Mouse (Mus musculus): ENCODE results near the gene Gata1.
A peak's percentile ranks its signal among the peaks of the same experiment; 100 is the strongest.
"Not testable (repeated sequence)": the region's sequence is repeated elsewhere in the genome, so short reads cannot be mapped to it uniquely, and the experiment has no call there.

The Gata1 gene

GRCm38 (mm10) chrX:7966161-7966560 is 11.7 kb downstream of the Gata1 start:
- no peak for DNase-seq (ENCODE audit: low read depth, low spot score)

DNA sequence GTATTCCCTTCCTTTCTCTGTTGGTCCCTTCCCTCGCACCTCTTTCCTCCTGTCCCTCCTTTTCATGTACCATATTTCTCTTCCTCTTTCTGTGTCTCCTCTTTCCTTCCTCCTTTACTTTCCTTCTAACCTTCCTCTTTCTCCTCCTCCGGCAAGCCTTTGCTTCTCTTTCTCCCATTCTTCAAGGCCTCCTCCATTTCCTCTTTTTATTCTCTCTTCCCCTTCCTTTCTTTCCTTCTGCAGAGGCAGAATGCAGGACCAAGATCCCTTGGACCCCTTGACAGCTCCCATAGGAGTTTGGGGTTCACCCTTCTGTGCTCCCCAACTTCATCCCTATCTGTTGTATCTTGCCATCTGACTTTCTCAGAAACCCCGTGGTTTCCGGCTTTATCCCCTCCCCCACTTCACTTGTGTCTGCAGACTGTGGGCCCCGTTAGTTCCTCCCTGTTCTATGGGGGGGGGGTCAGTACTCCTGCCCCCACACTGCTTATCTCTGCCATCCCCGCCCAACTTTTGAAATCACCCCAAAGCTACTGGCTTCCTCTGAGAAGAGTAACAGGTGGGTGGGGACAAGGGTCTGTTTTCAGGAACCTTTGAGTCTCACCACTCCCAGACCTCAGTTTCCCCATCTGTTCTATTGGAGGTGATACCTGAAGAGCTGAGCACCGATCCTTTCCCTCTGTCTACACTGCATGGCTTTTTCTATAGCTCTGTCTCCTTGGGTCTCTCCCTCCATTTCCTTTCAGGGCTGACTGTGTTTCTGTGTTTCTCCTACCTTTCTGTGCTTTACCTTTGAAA is 13.8 kb downstream of the Gata1 start:
- no peak for DNase-seq (ENCODE audit: low read depth, low spot score)

- no peak for DNase-seq (ENCODE audit: low read depth, low spot score)
Measured at GRCm38 (mm10) chrX:7958868-7959267, 19.0 kb downstream of the Gata1 start.

GRCm38 (mm10) chrX:7950091-7950490 is 27.8 kb downstream of the Gata1 start:
- DNase-seq (ENCODE audit: low read depth, low spot score): no peak

DNA sequence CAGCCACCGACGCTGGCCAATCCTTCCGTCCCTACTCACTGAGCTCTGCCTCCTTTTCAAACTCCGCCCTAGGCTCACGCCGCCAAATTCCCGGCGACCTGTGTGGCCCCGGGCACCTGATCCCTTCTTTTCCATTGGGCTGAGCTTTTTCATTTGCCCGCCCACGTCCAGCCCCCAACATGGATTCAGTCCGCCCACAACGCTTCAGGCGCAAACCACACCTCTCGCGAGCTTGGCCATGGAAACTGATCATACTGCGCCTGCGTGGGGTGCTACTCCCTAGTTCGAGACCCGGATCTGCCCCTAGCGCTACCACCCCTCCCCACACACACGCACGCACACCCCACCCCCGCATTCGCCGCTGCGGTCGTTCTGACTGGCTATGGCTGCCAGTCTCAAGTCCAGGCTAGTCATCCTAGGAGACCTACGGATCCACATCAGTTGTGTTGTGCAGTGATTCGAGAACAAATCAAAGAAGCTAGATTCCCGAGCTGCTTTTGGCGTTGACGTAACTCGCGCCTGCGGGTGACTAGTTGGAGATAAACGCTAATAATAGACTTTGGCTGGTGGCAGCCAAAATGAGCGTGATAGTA is 29.9 kb downstream of the Gata1 start:
- peak; percentile 92 for DNase-seq (ENCODE audit: low read depth, low spot score)

DNA sequence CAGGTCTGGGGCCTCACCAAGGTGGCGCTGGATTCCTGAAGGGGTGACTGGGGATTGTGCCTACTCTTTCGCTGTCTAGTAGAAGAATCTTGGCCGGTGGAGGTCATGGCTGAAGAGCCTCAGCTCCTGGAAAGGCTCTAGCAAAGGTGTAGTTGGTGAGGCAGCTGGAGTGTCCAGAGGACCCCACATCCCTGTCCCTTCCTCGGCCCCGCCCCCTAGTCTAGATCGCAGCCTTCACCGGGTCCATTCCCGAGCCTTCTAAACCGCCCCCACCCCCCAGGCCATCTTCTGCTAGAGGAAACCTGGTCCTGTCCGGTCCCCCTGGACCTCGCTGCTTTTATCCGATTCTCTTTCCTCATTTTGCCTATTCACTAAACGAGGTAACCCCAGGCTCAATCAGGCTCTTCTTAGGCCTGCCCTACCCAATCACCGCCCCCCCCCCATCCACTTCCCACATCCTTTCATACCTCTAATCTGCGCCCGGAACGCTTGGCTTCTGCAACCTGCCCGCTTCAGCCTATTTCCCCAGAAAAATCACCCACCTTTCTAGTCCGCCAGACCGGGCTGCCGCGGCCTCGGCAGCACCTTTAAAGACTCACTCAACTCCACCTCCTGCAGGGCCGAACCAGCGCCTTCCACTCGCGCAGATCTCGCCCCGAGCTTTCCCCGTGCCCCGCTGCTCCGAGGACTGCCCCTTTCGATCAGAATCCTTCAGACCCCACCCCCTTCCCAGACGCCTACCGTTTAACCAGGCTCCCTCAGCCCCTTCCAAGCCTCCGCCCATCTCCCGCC is 30.6 kb downstream of the Gata1 start, which contains the start of gene Hdac6:
Hdac6 (minus strand) TSS at position 782 of the 792 bp plus-strand sequence.
- DNase-seq (ENCODE audit: low read depth, low spot score): no peak

GRCm38 (mm10) chrX:7945618-7946017 is 32.3 kb downstream of the Gata1 start:
- no peak for DNase-seq (ENCODE audit: low read depth, low spot score)

- DNase-seq (ENCODE audit: low read depth, low spot score): no peak
Measured at GRCm38 (mm10) chrX:7937667-7938066, 40.2 kb downstream of the Gata1 start.

DNA sequence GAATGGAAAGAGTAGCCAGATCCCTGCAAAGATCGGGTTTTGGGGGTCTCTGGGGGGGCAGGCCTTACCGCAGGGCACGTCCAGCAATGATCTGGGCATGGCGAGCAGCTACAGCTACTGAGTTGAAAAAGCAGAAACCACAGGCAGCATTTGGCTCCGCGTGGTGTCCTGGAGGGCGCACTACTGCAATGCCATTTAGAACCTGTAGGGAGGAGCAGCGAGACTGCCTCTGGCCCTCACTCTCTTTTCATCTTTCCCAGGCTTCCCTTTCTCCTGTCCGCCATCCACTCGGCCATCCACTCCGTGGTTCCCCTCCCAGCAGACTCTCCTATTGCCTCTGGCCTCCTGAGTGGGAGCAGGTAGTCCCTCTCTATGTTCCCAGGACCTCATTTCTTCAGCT is 41.0 kb downstream of the Gata1 start:
- no peak for DNase-seq (ENCODE audit: low read depth, low spot score)

GRCm38 (mm10) chrX:7928270-7928790 is 49.5 kb downstream of the Gata1 start, which contains the start of gene Eras:
Gene Eras, minus strand, starts transcription at chrX:7928607.
- no peak for DNase-seq (ENCODE audit: low read depth, low spot score)

DNA sequence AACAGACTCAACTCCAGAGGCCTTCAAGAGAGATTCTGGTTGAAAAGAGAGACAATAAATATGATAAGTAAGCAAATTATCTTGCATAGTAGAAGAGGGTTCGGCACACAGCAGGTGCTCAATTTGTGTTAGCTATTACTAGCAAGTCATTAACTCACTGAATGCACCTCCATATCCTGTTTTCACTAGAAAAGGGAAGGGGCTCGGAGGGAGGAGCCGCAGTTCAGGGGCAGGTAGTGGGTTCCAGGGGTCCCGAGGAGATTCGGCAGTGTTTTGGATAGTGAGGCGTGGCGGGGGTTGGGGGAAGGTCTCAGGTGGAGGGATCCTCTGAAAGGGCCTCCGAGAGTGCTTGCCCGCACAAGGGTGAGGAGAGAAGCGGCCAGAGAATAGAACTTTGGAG is 50.8 kb downstream of the Gata1 start:
- no peak for DNase-seq (ENCODE audit: low read depth, low spot score)

GRCm38 (mm10) chrX:7926266-7926665 is 51.6 kb downstream of the Gata1 start:
- DNase-seq (ENCODE audit: low read depth, low spot score): no peak

DNA sequence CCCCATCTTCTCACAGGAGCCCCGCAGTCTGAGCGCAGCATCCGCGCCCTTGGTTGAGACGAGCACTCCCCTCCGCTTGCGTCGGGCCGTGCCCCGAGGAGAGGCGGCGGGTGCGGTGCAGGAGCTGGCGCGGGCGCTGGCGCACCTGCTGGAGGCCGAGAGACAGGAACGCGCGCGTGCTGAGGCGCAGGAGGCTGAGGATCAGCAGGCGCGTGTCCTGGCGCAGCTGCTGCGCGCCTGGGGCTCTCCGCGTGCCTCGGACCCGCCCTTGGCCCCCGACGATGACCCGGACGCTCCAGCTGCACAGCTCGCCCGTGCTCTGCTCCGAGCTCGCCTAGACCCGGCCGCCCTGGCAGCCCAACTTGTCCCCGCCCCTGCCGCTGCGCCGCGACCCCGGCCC is 55.8 kb downstream of the Gata1 start:
- DNase-seq (ENCODE audit: low read depth, low spot score): no peak

DNA sequence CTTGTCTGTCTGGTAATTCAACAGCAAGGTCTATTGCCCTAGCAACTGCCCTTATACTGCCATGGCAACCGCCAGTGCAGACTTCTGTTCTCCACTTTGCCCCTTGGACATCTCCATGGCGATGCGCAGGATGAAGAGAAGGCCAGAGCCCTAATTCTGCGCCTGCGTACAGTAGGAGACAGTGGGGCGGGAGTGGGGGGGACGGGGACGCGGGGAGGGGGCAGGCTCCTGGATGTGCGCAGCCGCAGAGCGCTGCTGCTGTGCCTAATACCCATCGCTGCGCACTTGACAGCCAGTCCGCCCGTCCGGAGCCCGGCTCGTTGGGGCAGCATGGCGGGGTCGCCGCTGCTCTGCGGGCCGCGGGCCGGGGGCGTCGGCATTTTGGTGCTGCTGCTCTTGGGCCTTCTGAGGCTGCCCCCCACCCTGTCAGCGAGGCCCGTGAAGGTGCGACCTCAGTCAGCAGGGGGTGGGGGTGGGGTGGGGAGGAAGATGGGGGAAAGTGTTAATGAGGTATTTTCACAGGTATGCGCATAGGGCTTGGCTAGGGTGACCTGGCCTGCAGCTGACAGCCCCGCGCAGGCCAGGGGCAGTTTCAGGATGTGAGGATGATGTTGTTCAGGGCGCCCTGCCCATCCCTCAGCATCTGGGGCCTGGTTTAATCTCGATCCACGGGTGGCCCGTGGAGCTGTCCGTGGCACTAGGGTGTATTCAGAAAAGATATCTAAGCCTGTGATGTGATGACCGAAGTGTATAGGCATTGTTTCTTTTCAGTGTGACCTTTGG is 58.1 kb downstream of the Gata1 start, which contains the start of gene Pcsk1n:
Pcsk1n (plus strand) TSS at position 222 of the 783 bp plus-strand sequence.
- DNase-seq (ENCODE audit: low read depth, low spot score): peak; percentile 57

DNA sequence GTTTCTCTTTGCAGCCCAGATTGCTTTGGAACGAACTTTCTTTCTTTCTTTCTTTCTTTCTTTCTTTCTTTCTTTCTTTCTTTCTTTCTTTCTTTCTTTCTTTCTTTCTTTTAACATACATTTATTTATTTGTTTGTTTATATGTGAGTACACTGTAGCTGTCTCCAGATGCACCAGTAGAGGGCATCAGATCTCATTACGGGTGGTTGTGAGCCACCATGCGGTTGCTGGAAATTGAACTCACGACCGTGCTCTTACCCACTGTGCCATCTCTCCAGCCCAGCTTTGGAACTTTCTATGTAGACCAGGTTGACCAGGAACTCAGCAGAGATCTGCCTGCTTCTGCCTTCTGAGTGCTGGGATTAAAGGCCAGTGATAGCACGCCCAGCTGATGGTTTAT is 59.9 kb downstream of the Gata1 start:
- not testable (repeated sequence) for DNase-seq (ENCODE audit: low read depth, low spot score)

GRCm38 (mm10) chrX:7915669-7916068 is 62.2 kb downstream of the Gata1 start:
- DNase-seq (ENCODE audit: low read depth, low spot score): not testable (repeated sequence)

GRCm38 (mm10) chrX:7910473-7910872 is 67.4 kb downstream of the Gata1 start:
- no peak for DNase-seq (ENCODE audit: low read depth, low spot score)
